Mouse (Mus musculus) liver, postnatal 0 days (tissue): ENCODE data around the gene Zfp870.

Experiments
- CTCF ChIP-seq: sonication (generic); IDR thresholded peaks from 2 replicates; pipeline ENCODE4 v1.5.1; 2016; ENCODE audit warnings: antibody characterized with exemption, low read depth
- EP300 ChIP-seq: IDR thresholded peaks from 2 replicates; pipeline ENCODE4 v1.6.1; 2016; ENCODE audit warnings: antibody characterized with exemption, low read depth, mild to moderate bottlenecking

GRCm38 (mm10) chr17:32895421-32895820 is 4.0 kb upstream of the Zfp870 start:
- TF ChIP-seq EP300 (no peak), CTCF (no peak)
